Mouse (Mus musculus): ENCODE measurements around the gene Il1f8.
"Not testable (repeated sequence)": the region's sequence is repeated elsewhere in the genome, so short reads cannot be mapped to it uniquely, and the experiment has no call there.

DNA sequence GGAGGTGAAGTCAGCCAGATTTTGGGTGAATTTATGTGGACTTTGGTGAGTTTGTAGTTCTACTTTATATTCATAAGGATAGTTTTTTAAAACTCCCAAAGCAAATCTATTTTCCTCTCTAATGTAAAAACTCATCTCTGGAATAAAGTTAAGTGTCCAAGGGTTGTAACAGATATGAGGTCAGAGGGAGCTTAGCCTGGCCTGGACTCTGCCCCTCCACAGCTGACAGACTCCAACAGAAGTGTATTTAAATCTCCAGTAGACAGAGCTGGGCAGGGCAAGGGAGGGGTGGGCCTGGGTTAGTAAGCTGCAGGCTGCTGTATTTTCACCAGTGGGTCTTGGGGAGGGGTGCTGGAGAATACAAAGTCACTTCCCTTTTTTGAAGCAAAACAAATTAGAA lies 31.1 kb downstream of the Il1f8 start:
- TF ChIP-seq EP300 (optimal IDR thresholded peaks at IDR 0.05); CTCF (IDR thresholded peaks at IDR 0.05; ENCODE audit: low read depth): not testable (repeated sequence)
